Mouse (Mus musculus) liver, embryonic 13.5 days (tissue): ENCODE measurements around the gene Auts2. TPM values are rescaled to one million over a fixed set of nuclear protein-coding genes. Genes with fewer than 3 reads are reported as not detected.

ENCODE experiments used
- ATAC-seq: fragments of 200-750 bp; cut with Nextera tagmentation; 2 replicates; pipeline ENCODE4 v1.8.0; 2017; ENCODE audit warnings: low read depth, mild to moderate bottlenecking, moderate number of reproducible peaks, moderate library complexity
- DNase-seq: peaks from one replicate; pipeline ENCODE4 v3.0.0; 2022
- H3K27ac ChIP-seq: fragments of 300-500 bp; sonication (generic); 2 replicates; pipeline ENCODE4 v1.5.1; 2015; ENCODE audit warnings: moderate library complexity, mild to moderate bottlenecking, inconsistent platforms
- H3K27me3 ChIP-seq: fragments of 300-500 bp; sonication (generic); 2 replicates; pipeline ENCODE4 v1.6.1; 2015; ENCODE audit warnings: mild to moderate bottlenecking, inconsistent platforms
- H3K36me3 ChIP-seq: fragments of 300-500 bp; sonication (generic); 2 replicates; pipeline ENCODE4 v1.6.1; 2015; ENCODE audit warnings: mild to moderate bottlenecking, inconsistent platforms
- H3K4me1 ChIP-seq: fragments of 300-500 bp; sonication (generic); replicated peaks from 2 replicates; pipeline ENCODE4 v1.6.1; 2015; ENCODE audit warnings: inconsistent platforms
- H3K4me2 ChIP-seq: fragments of 300-500 bp; sonication (generic); 2 replicates; pipeline ENCODE4 v1.6.1; 2015; ENCODE audit warnings: inconsistent platforms, mild to moderate bottlenecking, moderate library complexity
- H3K4me3 ChIP-seq: fragments of 300-500 bp; sonication (generic); replicated peaks from 2 replicates; pipeline ENCODE4 v1.5.1; 2015; ENCODE audit warnings: mild to moderate bottlenecking, inconsistent platforms
- H3K9ac ChIP-seq: fragments of 300-500 bp; sonication (generic); 2 replicates; pipeline ENCODE4 v1.6.1; 2015; ENCODE audit warnings: mild to moderate bottlenecking, inconsistent platforms
- H3K9me3 ChIP-seq: fragments of 300-500 bp; sonication (generic); replicated peaks from 2 replicates; pipeline ENCODE4 v1.6.1; 2016; ENCODE audit warnings: inconsistent platforms
- WGBS: fragments of 180-500 bp; shearing (Covaris S2); methylation state at CpG from one replicate; pipeline ENCODE4 v1.1.7; 2015; ENCODE audit not compliant: insufficient replicate concordance; 5-methylcytosine and 5-hydroxymethylcytosine counted together
- polyA plus RNA-seq: library from polyadenylated mRNA; unstranded; fragments of >200 nt; fragmentation: Nextera tagmentation; extraction: Ambion mirVana; gene quantifications from 2 replicates; pipeline ENCODE4 v1.2.1, GENCODE M21; 2015

Auts2 gene
- polyA plus RNA-seq, 1 experiment from 2014 or later: 1.5 TPM

DNA sequence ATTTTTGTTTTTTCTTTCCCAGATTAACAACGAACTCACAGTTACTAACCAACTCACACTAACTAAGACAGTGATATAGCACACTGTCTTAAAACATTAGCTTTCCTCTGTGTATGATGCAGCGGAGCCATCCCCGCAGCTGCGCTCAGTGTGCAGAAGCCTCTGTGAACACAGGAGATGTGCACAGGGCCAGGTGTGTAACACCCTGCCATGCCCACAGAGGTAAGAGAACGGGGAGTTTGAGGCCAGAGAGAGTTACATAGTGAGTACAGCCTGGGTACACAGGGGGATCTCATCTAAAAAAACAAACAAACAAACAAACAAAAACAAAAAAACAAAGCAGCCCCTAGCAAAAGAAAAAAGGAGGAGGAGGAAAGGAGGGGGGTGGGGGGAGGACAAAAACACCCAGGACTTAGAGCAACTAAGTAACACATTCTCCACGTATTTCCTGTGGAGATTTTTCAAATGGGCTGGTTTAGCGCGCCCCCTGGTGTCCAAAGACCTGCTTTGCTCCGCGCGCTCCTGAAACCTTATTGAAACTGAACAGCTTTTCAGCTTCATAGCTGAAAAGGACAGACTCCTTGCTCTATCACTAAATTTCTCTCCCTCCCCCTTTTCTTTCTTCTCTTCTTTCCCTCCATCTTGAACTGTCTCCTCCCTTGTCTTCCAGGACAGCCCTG is 1115.3 kb downstream of the Auts2 start:
- no peak overlapping the region for H3K9ac ChIP-seq
- no peak overlapping the region for H3K4me3 ChIP-seq
- ATAC-seq (no peak), DNase-seq (no peak)
- H3K9me3 ChIP-seq: no peaks in the 10 kb centered on the region
- no peak overlapping the region for H3K27ac ChIP-seq
- no peaks in the 10 kb centered on the region for H3K36me3 ChIP-seq
- WGBS: 35% methylated on average over 11 of the region's 11 CpGs
- no peaks in the 10 kb centered on the region for H3K27me3 ChIP-seq
- no peak overlapping the region for H3K4me2 ChIP-seq
- no peaks in the 10 kb centered on the region for H3K4me1 ChIP-seq

DNA sequence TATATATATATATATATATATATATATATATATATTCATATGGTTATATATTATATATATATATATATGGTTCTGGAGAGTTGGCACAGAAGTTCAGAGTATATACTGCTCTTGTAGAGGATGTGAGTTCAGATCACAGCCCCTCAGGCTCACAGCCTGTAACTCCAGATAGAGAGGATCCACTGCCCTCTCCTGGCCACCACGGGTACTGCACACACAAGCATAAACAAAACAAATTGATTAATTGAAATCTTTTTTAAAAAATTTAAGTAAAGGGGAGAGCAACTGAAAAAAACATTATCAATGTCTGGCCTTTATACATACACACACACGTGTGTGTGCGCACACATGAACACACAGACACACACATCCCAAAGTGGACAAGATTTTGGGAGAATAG is 1120.4 kb downstream of the Auts2 start:
- Histone ChIP-seq H3K9ac (no peak overlapping the region), H3K4me1 (no peaks in the 10 kb centered on the region), H3K4me2 (no peak overlapping the region), H3K27ac (no peak overlapping the region), H3K36me3 (no peaks in the 10 kb centered on the region), H3K9me3 (no peaks in the 10 kb centered on the region), H3K4me3 (no peak overlapping the region), H3K27me3 (no peaks in the 10 kb centered on the region)
- ATAC-seq (no peak), DNase-seq (no peak)
- WGBS: 67% methylated on average over 3 of the region's 3 CpGs

DNA sequence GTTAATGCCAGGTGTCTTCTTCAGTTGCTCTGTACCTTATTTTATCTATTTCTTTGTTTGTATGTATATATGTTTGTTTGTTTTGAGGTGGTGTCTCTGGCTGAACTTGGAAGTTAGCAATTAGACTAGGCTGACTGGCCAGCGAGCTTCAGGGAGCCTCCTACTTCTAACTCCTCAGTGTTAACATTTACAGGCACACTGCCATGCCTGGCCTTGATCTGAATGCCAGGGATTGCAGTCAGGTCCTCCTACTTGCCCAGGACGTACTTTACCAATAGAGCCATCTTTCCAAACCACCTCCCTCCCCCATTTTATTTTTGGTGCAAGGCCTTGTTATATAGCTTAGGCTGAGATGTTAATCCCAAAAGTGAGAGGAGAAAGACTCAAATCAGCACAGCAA is 1122.7 kb downstream of the Auts2 start:
- Histone ChIP-seq H3K27me3 (no peaks in the 10 kb centered on the region), H3K9me3 (0 out of 2 replicates have a peak, but pooled peaks cover 4% of the 10 kb centered on the region), H3K4me2 (no peak overlapping the region), H3K9ac (no peak overlapping the region), H3K27ac (no peak overlapping the region), H3K4me3 (no peak overlapping the region), H3K4me1 (no peaks in the 10 kb centered on the region), H3K36me3 (no peaks in the 10 kb centered on the region)
- 47% methylated on average over 2 of the region's 2 CpGs for WGBS
- DNase-seq: no peak
- ATAC-seq: no peak

DNA sequence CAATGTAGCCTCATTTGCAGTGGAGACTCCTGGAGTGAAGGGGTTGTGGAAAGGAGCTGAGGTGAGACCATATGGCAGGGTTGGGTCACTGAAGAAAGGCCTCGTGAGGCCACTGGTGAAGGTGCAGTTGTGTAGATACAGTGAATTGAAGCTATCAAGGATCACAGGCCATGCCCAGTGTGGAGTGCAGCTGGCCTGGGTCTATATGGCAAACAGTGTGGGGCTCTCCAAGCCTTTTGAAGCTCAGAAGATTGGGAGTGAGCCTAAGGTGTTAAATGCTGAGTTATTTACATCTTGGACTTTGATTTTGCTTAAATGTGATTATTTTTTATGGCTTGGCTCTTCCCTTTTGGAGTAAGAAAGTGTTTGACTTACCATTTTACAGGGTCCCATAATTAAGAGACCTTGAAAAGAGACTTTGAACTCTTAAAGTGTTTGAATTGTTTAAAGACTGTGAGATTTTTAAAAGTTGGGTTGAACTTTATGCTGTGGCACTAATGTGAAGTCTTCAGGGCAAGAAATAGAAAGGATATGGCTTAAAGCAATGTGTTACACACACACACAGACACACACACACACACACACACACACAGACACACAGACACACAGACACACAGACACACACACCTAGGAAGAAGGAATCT is 1127.1 kb downstream of the Auts2 start:
- Histone ChIP-seq H3K36me3 (no peaks in the 10 kb centered on the region), H3K9ac (no peak overlapping the region), H3K27me3 (no peaks in the 10 kb centered on the region), H3K9me3 (0 out of 2 replicates have a peak, but pooled peaks cover 4% of the 10 kb centered on the region), H3K27ac (no peak overlapping the region), H3K4me3 (no peak overlapping the region), H3K4me1 (no peaks in the 10 kb centered on the region), H3K4me2 (no peak overlapping the region)
- DNase-seq: no peak
- WGBS: 63% methylated on average over 1 of the region's 1 CpGs
- ATAC-seq: no peak

DNA sequence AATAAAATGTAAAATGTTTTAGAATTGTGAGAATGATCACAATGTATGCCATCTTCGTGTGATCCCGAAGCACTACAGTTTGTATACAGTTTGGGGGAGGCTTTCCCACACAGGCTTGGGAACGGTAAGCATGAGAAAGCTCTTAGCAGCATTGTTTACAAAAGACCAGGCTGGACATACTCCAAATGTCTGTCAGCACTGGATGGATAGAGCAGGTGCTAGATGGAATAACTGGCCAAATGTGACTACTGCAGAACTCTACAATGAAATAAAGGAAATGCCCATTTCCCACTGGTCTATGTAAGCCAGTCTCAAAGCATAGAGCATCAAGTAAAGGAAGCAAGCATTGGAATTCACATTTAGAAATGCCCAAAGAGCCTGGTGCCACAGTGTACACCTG is 1144.9 kb downstream of the Auts2 start:
- H3K36me3 ChIP-seq: no peaks in the 10 kb centered on the region
- no peak for ATAC-seq
- no peak overlapping the region for H3K4me3 ChIP-seq
- H3K9me3 ChIP-seq: peaks cover 19% of the 10 kb centered on the region; the same call in 1 of the 2 replicates
- H3K27me3 ChIP-seq: no peaks in the 10 kb centered on the region
- WGBS: 50% methylated on average over 3 of the region's 3 CpGs
- H3K4me1 ChIP-seq: no peaks in the 10 kb centered on the region
- no peak for DNase-seq
- no peak overlapping the region for H3K27ac ChIP-seq
- H3K4me2 ChIP-seq: no peak overlapping the region
- no peak overlapping the region for H3K9ac ChIP-seq

DNA sequence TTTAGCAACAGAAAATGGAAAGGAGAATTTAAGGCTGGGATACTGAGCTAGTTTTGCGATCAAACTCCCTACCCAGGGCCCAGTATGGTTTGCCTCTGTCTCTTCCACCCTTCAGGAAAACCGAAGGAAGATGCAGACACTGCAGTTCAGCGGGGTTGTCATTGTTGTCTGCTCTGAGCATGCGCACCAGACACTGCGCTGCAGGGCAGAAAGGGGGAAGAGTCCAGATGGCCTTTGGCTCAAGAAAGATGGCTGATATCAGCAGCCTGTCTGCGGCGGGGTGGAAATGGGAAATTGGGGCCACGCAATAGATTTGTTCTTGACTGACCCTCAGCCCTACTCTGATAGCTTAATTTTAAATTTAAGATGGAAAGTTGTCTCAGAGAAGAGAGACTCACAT is 1147.4 kb downstream of the Auts2 start:
- Histone ChIP-seq H3K27me3 (no peaks in the 10 kb centered on the region), H3K9me3 (peaks cover 15% of the 10 kb centered on the region; the same call in 1 of the 2 replicates), H3K4me1 (no peaks in the 10 kb centered on the region), H3K36me3 (no peaks in the 10 kb centered on the region), H3K27ac (no peak overlapping the region), H3K4me3 (no peak overlapping the region), H3K9ac (no peak overlapping the region), H3K4me2 (no peak overlapping the region)
- 64% methylated on average over 8 of the region's 8 CpGs for WGBS
- ATAC-seq (no peak), DNase-seq (no peak)
